ENCODE assay signal across 22 mouse cellular contexts in genomic region chr1:87660740-87661139, GRCm38 (mm10).
"Had no signal": no experiment of that assay in that cellular context is flagged by ENCODE, and none has a peak within 500 bp of the region (broad histone marks: within the 10 kb centered on the region; RNA-seq: fewer than 3 reads in every experiment).

No protein-coding gene starts in this region.

- H3K27ac ChIP-seq: intestine, embryonic 15.5 days; kidney, postnatal 0 days; layer of hippocampus, adult 2 months; limb, embryonic 12.5 days; limb, embryonic 15.5 days; liver, embryonic 14.5 days; lung, embryonic 15.5 days; midbrain, embryonic 12.5 days; midbrain, embryonic 15.5 days; neural tube, embryonic 12.5 days; neural tube, embryonic 15.5 days had no signal

- ATAC-seq: intestine, embryonic 15.5 days; liver, postnatal 0 days; midbrain, embryonic 15.5 days had no signal

- H3K9me3 ChIP-seq: intestine, embryonic 15.5 days; limb, embryonic 12.5 days; limb, embryonic 15.5 days; lung, embryonic 15.5 days; midbrain, embryonic 12.5 days; midbrain, embryonic 15.5 days; neural tube, embryonic 15.5 days had no signal

- H3K4me2 ChIP-seq: intestine, embryonic 15.5 days; limb, embryonic 12.5 days; limb, embryonic 15.5 days; liver, embryonic 11.5 days; lung, embryonic 15.5 days; midbrain, embryonic 12.5 days; midbrain, embryonic 15.5 days; neural tube, embryonic 12.5 days; neural tube, embryonic 15.5 days had no signal

- H3K9ac ChIP-seq: intestine, embryonic 15.5 days; limb, embryonic 12.5 days; limb, embryonic 15.5 days; liver, embryonic 14.5 days; liver, postnatal 0 days; lung, embryonic 15.5 days; midbrain, embryonic 12.5 days; midbrain, embryonic 15.5 days; neural tube, embryonic 12.5 days; neural tube, embryonic 15.5 days had no signal

- H3K4me3 ChIP-seq: intestine, embryonic 15.5 days; layer of hippocampus, adult 2 months; limb, embryonic 12.5 days; limb, embryonic 15.5 days; lung, embryonic 15.5 days; midbrain, embryonic 12.5 days; midbrain, embryonic 15.5 days; neural tube, embryonic 12.5 days; neural tube, embryonic 15.5 days had no signal

- DNase-seq: kidney, adult 11 months; kidney, postnatal 25 days; layer of hippocampus, adult 9-11 months; left cerebral cortex, postnatal 4 days; liver, postnatal 0 days; right cerebral cortex, adult 18-20 months; right cerebral cortex, postnatal 14 days; right cerebral cortex, postnatal 4 days; thymus, adult 18-20 months; thymus, postnatal 25 days had no signal

- H3K36me3 ChIP-seq: intestine, embryonic 15.5 days; limb, embryonic 12.5 days; limb, embryonic 15.5 days; lung, embryonic 15.5 days; midbrain, embryonic 12.5 days; midbrain, embryonic 15.5 days; neural tube, embryonic 12.5 days; neural tube, embryonic 15.5 days had no signal

- H3K27me3 ChIP-seq: intestine, embryonic 15.5 days; limb, embryonic 12.5 days; limb, embryonic 15.5 days; lung, embryonic 15.5 days; midbrain, embryonic 12.5 days; midbrain, embryonic 15.5 days; neural tube, embryonic 12.5 days; neural tube, embryonic 15.5 days had no signal

- H3K4me1 ChIP-seq: intestine, embryonic 15.5 days; lung, embryonic 15.5 days had no signal
